In genomic region chr2:139220757-139221400, GRCm38 (mm10) we compare ENCODE assay signal across 8 mouse cellular contexts.
A peak's percentile ranks its signal among the peaks of the same experiment; 100 is the strongest.
DNase-seq lines count a peak whose midpoint lies in the region; ATAC-seq lines count a peak whose summit lies in the region.

No protein-coding gene starts in this region.

- no peak overlapping the region for H3K9ac ChIP-seq in kidney, embryonic 14.5 days (ENCODE audit: low read depth, low read length)
- no peak overlapping the region for H3K9ac ChIP-seq in hindbrain, embryonic 15.5 days
- H3K9ac ChIP-seq in limb, embryonic 15.5 days, result no peak overlapping the region

- H3K36me3 ChIP-seq in kidney, embryonic 14.5 days (ENCODE audit: control insufficient read depth, insufficient read depth, low read length), result no peaks in the 10 kb centered on the region
- no peaks in the 10 kb centered on the region for H3K36me3 ChIP-seq in hindbrain, embryonic 15.5 days
- H3K36me3 ChIP-seq in limb, embryonic 15.5 days, result no peaks in the 10 kb centered on the region

- H3K4me3 ChIP-seq in kidney, embryonic 14.5 days (ENCODE audit: low read length), result no peak overlapping the region
- no peak overlapping the region for H3K4me3 ChIP-seq in hindbrain, embryonic 15.5 days
- H3K4me3 ChIP-seq in limb, embryonic 15.5 days, result no peak overlapping the region

- no peak overlapping the region for H3K4me2 ChIP-seq in kidney, embryonic 14.5 days (replicated peaks; ENCODE audit: low read depth, low read length)
- peak overlapping the region; percentile 34 for H3K4me2 ChIP-seq in hindbrain, embryonic 15.5 days
- no peak overlapping the region for H3K4me2 ChIP-seq in limb, embryonic 15.5 days

- DNase-seq in kidney, adult 18-20 months, result no peak
- DNase-seq in embryo, embryonic 11 days, result peak; percentile 33
- no peak for DNase-seq in spleen, postnatal 4 days (ENCODE audit: low spot score in 2 of 2)
- no peak for DNase-seq in spleen, postnatal 10 days (ENCODE audit: low spot score in 2 of 2)

- no peaks in the 10 kb centered on the region for H3K27me3 ChIP-seq in kidney, embryonic 14.5 days (ENCODE audit: control insufficient read depth, insufficient read depth, low read length)
- no peaks in the 10 kb centered on the region for H3K27me3 ChIP-seq in hindbrain, embryonic 15.5 days
- no peaks in the 10 kb centered on the region for H3K27me3 ChIP-seq in limb, embryonic 15.5 days

- WGBS in kidney, embryonic 14.5 days, result 20% methylated on average over 9 of the region's 9 CpGs
- 28% methylated on average over 9 of the region's 9 CpGs for WGBS in hindbrain, embryonic 15.5 days
- WGBS in limb, embryonic 15.5 days, result 12% methylated on average over 9 of the region's 9 CpGs

- no peak overlapping the region for H3K27ac ChIP-seq in kidney, embryonic 14.5 days (ENCODE audit: low read depth, low read length)
- H3K27ac ChIP-seq in hindbrain, embryonic 15.5 days (replicated peaks), result peak overlapping the region; percentile 55; the same call in 1 of the 2 replicates
- 0 out of 2 replicates have a peak overlapping the region, but pooled peaks have one; percentile 27 for H3K27ac ChIP-seq in limb, embryonic 15.5 days

- peaks cover 3% of the 10 kb centered on the region; the same call in 1 of the 2 replicates for H3K4me1 ChIP-seq in kidney, embryonic 14.5 days (ENCODE audit: control insufficient read depth, insufficient read depth, low read length)
- H3K4me1 ChIP-seq in hindbrain, embryonic 15.5 days (replicated peaks), result 0 out of 2 replicates have a peak, but pooled peaks cover 2% of the 10 kb centered on the region
- H3K4me1 ChIP-seq in limb, embryonic 15.5 days, result peaks cover 5% of the 10 kb centered on the region

- ATAC-seq in kidney, embryonic 14.5 days (ENCODE audit: low FRiP score, low TSS enrichment), result peak; percentile 76; the same call in 1 of the 2 replicates
- peak; percentile 42 for ATAC-seq in hindbrain, embryonic 15.5 days (ENCODE audit: low FRiP score, low read depth)
- ATAC-seq in limb, embryonic 15.5 days (ENCODE audit: insufficient number of reproducible peaks, low FRiP score, low TSS enrichment, low read depth), result no peak
- ATAC-seq in erythroid progenitor cell, adult 5-6 weeks (replicated peaks; ENCODE audit: low FRiP score, poor library complexity, severe bottlenecking), result no peak

- H3K9me3 ChIP-seq in kidney, embryonic 14.5 days (ENCODE audit: control insufficient read depth, low read length), result no peaks in the 10 kb centered on the region
- H3K9me3 ChIP-seq in hindbrain, embryonic 15.5 days, result no peaks in the 10 kb centered on the region
- no peaks in the 10 kb centered on the region for H3K9me3 ChIP-seq in limb, embryonic 15.5 days

Comparison
In these comparisons a context has a peak if more than half of its experiments do, and no peak if none do; other contexts are left out.
1. ATAC-seq: peak in kidney, embryonic 14.5 days (single experiment) and hindbrain, embryonic 15.5 days (single experiment); none in limb, embryonic 15.5 days (single experiment) and erythroid progenitor cell, adult 5-6 weeks (single experiment).